Mouse (Mus musculus) forebrain, embryonic 13.5 days (tissue): ENCODE data around the gene G6pc2. TPM values are rescaled to one million over a fixed set of nuclear protein-coding genes. Genes with fewer than 3 reads are reported as not detected.

Experiments used
- ATAC-seq: fragments of 200-750 bp; cut with Nextera tagmentation; 2 replicates; pipeline ENCODE4 v1.8.0; 2017
- H3K27ac ChIP-seq: fragments of 300-500 bp; sonication (generic); 2 replicates; pipeline ENCODE4 v1.5.1; 2015; ENCODE audit warnings: inconsistent platforms, mild to moderate bottlenecking, moderate library complexity
- H3K27me3 ChIP-seq: fragments of 300-500 bp; sonication (generic); 2 replicates; pipeline ENCODE4 v1.6.1; 2015; ENCODE audit warnings: mild to moderate bottlenecking, inconsistent platforms
- H3K36me3 ChIP-seq: fragments of 300-500 bp; sonication (generic); 2 replicates; pipeline ENCODE4 v1.6.1; 2015; ENCODE audit warnings: mild to moderate bottlenecking, inconsistent platforms; ENCODE audit not compliant: poor library complexity, severe bottlenecking
- H3K4me1 ChIP-seq: fragments of 300-500 bp; sonication (generic); 2 replicates; pipeline ENCODE4 v1.6.1; 2015; ENCODE audit warnings: inconsistent platforms
- H3K4me2 ChIP-seq: fragments of 300-500 bp; sonication (generic); 2 replicates; pipeline ENCODE4 v1.6.1; 2015; ENCODE audit warnings: inconsistent platforms, mild to moderate bottlenecking, moderate library complexity
- H3K4me3 ChIP-seq: fragments of 300-500 bp; sonication (generic); 2 replicates; pipeline ENCODE4 v1.5.1; 2015; ENCODE audit warnings: mild to moderate bottlenecking, inconsistent platforms
- H3K9ac ChIP-seq: fragments of 300-500 bp; sonication (generic); 2 replicates; pipeline ENCODE4 v1.6.1; 2015; ENCODE audit warnings: mild to moderate bottlenecking, inconsistent platforms
- H3K9me3 ChIP-seq: fragments of 300-500 bp; sonication (generic); replicated peaks from 2 replicates; pipeline ENCODE4 v1.6.1; 2016; ENCODE audit warnings: inconsistent platforms
- WGBS: fragments of 180-500 bp; shearing (Covaris S2); methylation state at CpG from one replicate; pipeline ENCODE4 v1.1.7; 2015; 5-methylcytosine and 5-hydroxymethylcytosine counted together
- polyA plus RNA-seq: library from polyadenylated mRNA; unstranded; fragments of >200 nt; fragmentation: Nextera tagmentation; extraction: Ambion mirVana; gene quantifications from 2 replicates; pipeline ENCODE4 v1.2.1, GENCODE M21; 2015

Gene G6pc2
- polyA plus RNA-seq, result not detected in 2 replicates

DNA sequence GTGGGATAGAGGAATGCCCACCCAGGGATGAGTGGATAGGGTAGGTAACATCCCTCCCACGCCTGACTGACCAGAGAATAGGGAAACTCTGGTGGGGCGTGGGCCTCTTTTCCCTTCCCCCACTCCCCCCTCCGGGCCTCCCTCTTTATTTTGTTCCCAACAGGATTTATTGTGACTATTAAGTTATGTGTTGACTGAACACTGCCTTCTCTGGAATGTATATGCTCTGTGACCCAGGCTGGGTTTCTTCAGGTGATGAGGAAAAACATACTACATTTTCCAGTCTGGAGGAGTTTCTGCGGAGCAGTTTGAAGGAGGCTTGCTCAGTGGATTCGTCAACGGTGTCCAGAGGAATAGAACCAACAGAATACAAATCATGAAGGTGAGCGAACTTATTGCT lies at the start of gene G6pc2:
Gene G6pc2 (plus strand): TSS at position 301 of the 400 bp plus-strand sequence.
- Histone ChIP-seq H3K4me3 (no peak within 1 kb of the TSS), H3K9me3 (no peaks in the 10 kb centered on the region), H3K4me2 (no peak within 1 kb of the TSS), H3K9ac (no peak within 1 kb of the TSS), H3K27me3 (no peaks in the 10 kb centered on the region), H3K27ac (no peak within 1 kb of the TSS), H3K36me3 (no peaks in the 10 kb centered on the region), H3K4me1 (0 out of 2 replicates have a peak, but pooled peaks cover 3% of the 10 kb centered on the region)
- no peak for ATAC-seq
- 82% methylated on average over 7 of the region's 7 CpGs for WGBS

DNA sequence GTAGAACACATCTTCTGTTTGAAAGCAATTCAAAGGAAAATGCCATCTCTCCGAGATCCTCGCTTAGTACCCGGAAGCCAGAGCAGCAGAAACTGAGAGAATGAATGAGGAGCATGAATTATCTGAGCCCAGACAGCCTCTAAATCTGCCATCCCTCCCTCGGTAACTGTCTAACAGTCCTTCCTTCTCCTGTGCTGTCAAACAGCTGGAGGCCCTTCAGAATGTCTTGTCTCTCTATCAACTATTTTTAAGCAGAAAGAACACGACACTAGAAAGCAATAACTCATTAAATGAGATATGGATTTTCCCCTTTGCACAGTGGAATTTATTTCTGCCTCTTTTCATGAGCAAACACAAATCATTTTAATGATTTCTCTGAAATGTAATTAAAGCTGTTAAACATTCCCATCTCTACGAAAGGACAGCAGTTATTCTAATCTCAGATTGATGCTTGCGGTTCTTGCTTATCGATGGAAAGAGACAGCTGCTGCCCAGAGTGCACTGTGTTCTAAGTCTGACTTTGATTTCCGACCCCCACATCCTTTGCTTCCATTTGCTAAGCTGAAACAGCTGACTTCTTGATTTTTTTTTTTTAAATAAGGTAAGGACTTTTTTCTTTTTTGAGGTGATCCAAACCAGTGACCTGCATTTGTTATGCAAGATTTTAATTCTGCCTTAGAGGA lies 40.3 kb upstream of the G6pc2 start:
- no peaks in the 10 kb centered on the region for H3K27me3 ChIP-seq
- no peaks in the 10 kb centered on the region for H3K36me3 ChIP-seq
- ATAC-seq, result no peak
- H3K27ac ChIP-seq, result no peak overlapping the region
- 86% methylated on average over 9 of the region's 9 CpGs for WGBS
- no peak overlapping the region for H3K4me2 ChIP-seq
- H3K4me3 ChIP-seq, result no peak overlapping the region
- H3K9ac ChIP-seq, result no peak overlapping the region
- H3K9me3 ChIP-seq, result no peaks in the 10 kb centered on the region
- H3K4me1 ChIP-seq, result no peaks in the 10 kb centered on the region

DNA sequence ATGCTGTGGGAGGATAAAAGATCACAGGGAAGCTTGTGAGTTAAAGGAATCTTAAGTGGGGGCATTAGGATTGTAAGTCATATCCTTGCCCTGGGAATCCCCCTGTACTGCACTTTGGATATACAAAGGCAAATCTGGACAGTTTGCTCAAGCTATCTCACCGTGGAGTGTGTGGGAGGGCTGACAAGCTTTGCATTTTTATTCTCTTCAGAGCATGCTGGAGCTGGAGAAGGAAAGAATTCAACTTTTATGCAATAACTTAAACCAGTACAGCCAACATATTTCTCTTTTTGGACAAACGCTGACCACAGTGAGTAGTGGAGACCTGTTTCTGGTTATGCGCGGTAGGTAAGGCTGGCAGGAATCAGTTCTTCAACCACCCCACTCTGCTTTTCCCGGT lies 35.6 kb upstream of the G6pc2 start:
- no peak for ATAC-seq
- no peaks in the 10 kb centered on the region for H3K4me1 ChIP-seq

DNA sequence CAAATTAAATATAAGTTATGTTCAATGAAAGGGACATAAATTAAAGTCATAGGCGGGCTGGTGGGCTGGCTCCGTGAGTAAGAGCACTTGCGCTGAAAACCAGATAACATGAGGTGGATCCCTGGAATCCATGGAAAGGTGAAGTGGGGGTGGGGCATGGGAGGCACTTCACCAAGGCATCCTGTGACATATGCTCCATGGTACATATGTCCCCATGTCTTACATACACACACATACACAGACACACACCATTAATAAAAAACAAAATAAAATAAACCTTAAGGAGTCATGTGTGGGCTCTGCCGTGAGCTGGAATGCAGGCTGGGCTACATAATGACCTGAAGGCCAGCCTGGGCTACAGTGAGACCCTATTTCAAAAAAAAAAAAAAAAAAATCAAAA lies 31.2 kb upstream of the G6pc2 start:
- H3K4me1 ChIP-seq, result no peaks in the 10 kb centered on the region
- H3K4me3 ChIP-seq, result no peak overlapping the region
- H3K9me3 ChIP-seq, result no peaks in the 10 kb centered on the region
- H3K27me3 ChIP-seq, result no peaks in the 10 kb centered on the region
- no peak overlapping the region for H3K27ac ChIP-seq
- H3K4me2 ChIP-seq, result no peak overlapping the region
- H3K36me3 ChIP-seq, result no peaks in the 10 kb centered on the region
- no peak overlapping the region for H3K9ac ChIP-seq
- 93% methylated on average over 4 of the region's 4 CpGs for WGBS
- no peak for ATAC-seq

More for the DNA sequence above, 35.6 kb upstream of the G6pc2 start:
- 81% methylated on average over 5 of the region's 5 CpGs for WGBS
- H3K4me2 ChIP-seq, result no peak overlapping the region
- no peaks in the 10 kb centered on the region for H3K27me3 ChIP-seq
- no peak overlapping the region for H3K27ac ChIP-seq
- no peaks in the 10 kb centered on the region for H3K36me3 ChIP-seq
- H3K4me3 ChIP-seq, result no peak overlapping the region
- H3K9ac ChIP-seq, result no peak overlapping the region
- H3K9me3 ChIP-seq, result no peaks in the 10 kb centered on the region

DNA sequence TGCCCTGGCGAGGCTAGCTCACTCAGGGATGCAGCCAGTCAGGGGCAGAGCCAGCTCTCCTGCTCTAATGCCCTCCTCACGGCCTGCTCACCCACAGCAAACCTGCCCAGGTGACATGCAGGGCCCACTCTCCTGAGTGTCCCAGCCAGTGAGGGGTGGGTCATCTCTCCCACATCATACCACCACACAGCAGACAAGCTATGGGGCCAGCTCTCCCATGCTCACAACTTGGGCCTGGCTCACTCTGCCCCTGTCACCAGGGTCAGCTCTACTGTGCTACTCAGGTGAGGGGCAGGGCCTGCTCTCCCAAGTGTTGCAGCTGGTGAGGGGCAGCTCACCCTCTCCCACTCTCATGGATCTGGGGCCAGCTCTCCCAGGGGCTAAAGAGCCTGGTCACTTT lies 22.9 kb upstream of the G6pc2 start:
- 0 out of 2 replicates have a peak, but pooled peaks cover 5% of the 10 kb centered on the region for H3K4me1 ChIP-seq
- no peak overlapping the region for H3K4me2 ChIP-seq
- no peak overlapping the region for H3K4me3 ChIP-seq
- no peak overlapping the region for H3K9ac ChIP-seq
- H3K27me3 ChIP-seq, result no peaks in the 10 kb centered on the region
- no peak overlapping the region for H3K27ac ChIP-seq
- H3K36me3 ChIP-seq, result peaks cover 2% of the 10 kb centered on the region
- WGBS, result 79% methylated on average over 2 of the region's 2 CpGs
- ATAC-seq, result no peak
- no peaks in the 10 kb centered on the region for H3K9me3 ChIP-seq

DNA sequence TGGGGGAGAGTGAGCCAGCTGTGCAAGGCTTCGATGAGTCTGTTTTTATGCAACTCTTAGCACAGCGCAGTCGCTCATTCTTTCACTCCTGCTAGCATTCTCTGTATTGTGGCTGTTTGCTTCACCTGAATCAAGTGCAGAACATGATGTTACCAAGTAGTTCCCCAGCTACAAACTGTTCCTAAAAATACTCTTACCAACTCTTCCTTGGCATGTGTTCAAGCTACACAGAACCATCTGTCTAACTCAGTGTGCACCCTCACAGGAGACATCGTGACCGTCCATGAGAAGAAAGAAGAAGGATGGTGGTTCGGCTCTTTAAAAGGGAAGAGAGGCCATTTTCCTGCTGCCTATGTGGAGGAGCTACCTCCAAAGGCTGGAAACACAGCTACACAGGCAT lies 22.1 kb upstream of the G6pc2 start:
- H3K9ac ChIP-seq, result no peak overlapping the region
- no peak overlapping the region for H3K27ac ChIP-seq
- peaks cover 10% of the 10 kb centered on the region for H3K36me3 ChIP-seq
- ATAC-seq, result no peak
- WGBS, result 91% methylated on average over 6 of the region's 6 CpGs
- H3K4me2 ChIP-seq, result no peak overlapping the region
- no peak overlapping the region for H3K4me3 ChIP-seq
- H3K9me3 ChIP-seq, result no peaks in the 10 kb centered on the region
- no peaks in the 10 kb centered on the region for H3K27me3 ChIP-seq
- 0 out of 2 replicates have a peak, but pooled peaks cover 5% of the 10 kb centered on the region for H3K4me1 ChIP-seq

DNA sequence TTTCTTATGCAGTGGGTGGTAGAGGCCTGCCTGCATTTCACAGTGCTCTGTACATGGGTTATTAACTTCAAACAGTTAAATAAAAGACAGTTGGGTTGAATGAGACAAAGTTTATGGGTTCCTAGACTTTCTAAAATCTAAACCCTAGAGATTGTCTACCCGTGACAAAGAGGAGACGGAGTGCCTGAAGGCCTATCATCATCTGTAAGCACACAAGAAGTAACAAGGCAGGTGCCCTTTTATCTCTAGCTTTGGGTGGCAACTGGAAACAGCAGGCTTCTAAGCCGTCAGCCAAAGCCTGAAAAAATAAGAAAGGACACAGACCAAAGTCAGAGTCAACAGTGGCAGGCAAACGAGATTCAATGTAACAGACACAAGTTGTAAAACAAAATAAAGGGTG lies 21.7 kb upstream of the G6pc2 start:
- H3K27me3 ChIP-seq, result no peaks in the 10 kb centered on the region
- no peak overlapping the region for H3K27ac ChIP-seq
- H3K4me3 ChIP-seq, result no peak overlapping the region
- H3K4me2 ChIP-seq, result no peak overlapping the region
- 0 out of 2 replicates have a peak, but pooled peaks cover 5% of the 10 kb centered on the region for H3K4me1 ChIP-seq
- ATAC-seq, result no peak
- H3K9ac ChIP-seq, result no peak overlapping the region
- H3K36me3 ChIP-seq, result peaks cover 15% of the 10 kb centered on the region
- no peaks in the 10 kb centered on the region for H3K9me3 ChIP-seq
- WGBS, result 70% methylated on average over 4 of the region's 4 CpGs

DNA sequence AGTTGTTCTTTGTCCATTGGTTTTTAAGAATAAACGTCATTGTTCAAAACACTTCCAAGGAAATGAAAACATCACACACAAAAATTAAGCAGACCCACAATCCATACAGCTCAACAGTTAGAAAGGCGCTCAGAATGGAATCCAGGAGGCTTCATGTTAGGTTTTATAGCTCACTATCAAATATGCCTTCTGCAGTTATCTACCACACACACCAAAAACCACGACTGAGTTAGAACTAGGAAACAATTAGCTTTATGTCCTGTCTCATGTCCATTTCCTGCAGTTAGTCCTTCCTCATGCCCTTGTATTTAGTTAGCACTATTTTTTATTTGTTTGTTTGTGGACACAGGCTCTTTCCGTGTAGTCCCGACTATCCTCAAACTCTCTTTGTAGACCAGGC lies 19.8 kb upstream of the G6pc2 start:
- Histone ChIP-seq H3K9ac (no peak overlapping the region), H3K9me3 (no peaks in the 10 kb centered on the region), H3K36me3 (peaks cover 28% of the 10 kb centered on the region), H3K27ac (no peak overlapping the region), H3K27me3 (no peaks in the 10 kb centered on the region), H3K4me2 (no peak overlapping the region), H3K4me1 (0 out of 2 replicates have a peak, but pooled peaks cover 5% of the 10 kb centered on the region), H3K4me3 (no peak overlapping the region)
- WGBS, result 90% methylated on average over 5 of the region's 5 CpGs
- ATAC-seq, result no peak

DNA sequence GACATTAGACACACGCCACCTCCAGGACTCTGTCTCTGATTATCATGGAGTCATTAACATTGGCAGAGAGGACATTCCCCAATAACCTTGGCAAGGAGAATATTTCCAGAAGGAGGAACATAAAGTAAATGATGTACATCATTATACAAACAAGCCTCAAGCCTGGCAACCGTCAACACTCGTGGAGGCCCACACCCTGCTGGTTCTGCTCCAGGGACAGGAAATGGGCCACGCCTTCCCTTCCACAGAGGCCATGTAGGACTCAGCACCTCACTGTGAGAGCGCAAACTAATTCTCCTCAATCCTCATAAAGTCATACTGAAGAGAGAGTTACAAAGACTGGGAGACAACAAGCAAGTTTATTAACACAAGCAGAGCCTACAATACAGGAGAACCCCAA lies 17.3 kb upstream of the G6pc2 start:
- H3K9me3 ChIP-seq, result no peaks in the 10 kb centered on the region
- H3K4me2 ChIP-seq, result no peak overlapping the region
- no peak overlapping the region for H3K27ac ChIP-seq
- no peak overlapping the region for H3K9ac ChIP-seq
- peaks cover 41% of the 10 kb centered on the region for H3K36me3 ChIP-seq
- no peak for ATAC-seq
- no peaks in the 10 kb centered on the region for H3K27me3 ChIP-seq
- no peak overlapping the region for H3K4me3 ChIP-seq
- no peaks in the 10 kb centered on the region for H3K4me1 ChIP-seq
- 87% methylated on average over 5 of the region's 5 CpGs for WGBS

DNA sequence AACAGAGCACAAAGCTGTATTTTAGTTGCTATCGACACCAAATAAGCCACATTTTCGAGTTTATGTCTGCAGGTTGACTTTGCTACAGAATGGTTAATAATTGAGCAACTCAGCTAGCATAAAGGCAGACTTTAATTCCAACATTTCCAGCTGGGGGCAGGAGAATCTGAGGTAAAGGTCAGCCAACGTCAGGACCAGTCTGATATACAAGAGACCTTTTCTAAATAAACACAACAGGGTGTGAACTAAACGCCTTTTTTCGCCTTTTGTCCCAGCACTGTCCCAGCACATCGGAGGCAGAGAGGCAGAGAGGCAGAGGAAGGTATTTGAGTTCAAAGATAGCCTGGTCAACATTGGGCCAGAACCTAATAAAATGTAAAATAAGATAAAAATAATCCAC lies 5.7 kb upstream of the G6pc2 start:
- Histone ChIP-seq H3K4me3 (peak overlapping the region; percentile 86), H3K4me2 (peak overlapping the region; percentile 83), H3K27me3 (no peaks in the 10 kb centered on the region), H3K9ac (peak overlapping the region; percentile 81), H3K36me3 (peaks cover 19% of the 10 kb centered on the region), H3K27ac (no peak overlapping the region), H3K9me3 (no peaks in the 10 kb centered on the region), H3K4me1 (peaks cover 17% of the 10 kb centered on the region)
- 16% methylated on average over 6 of the region's 6 CpGs for WGBS
- no peak for ATAC-seq

DNA sequence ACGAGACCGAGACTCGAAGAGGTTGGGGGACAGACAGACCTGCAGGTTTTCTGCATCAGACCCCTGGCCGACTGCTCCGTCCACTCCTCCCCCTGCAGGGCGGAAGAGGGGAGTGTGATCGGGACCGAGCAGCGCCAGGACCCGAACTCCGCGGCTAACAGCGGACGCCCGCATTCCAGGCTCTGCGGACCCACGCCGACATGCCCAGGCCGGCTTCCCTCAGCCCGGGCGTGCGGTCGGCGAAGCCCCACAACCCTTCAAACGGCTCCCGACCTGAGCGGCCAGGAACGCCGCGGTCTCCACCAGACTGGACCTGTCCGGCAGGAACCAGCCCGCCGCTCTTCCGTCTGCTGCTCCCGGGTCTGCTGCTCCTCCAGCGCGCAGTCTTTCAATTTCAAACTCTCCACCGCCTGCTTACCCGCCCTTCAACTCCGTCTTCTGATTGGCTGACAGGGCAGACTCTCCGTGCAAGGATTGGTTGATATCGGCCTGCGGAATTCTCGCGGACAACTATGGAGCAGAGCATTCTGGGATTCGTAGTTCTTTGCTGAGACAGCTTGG lies 5.0 kb upstream of the G6pc2 start, which contains the start of gene Spc25:
Gene Spc25 (minus strand): TSS at position 404 of the 561 bp plus-strand sequence.
- peak within 1 kb of the TSS; percentile 81 for H3K9ac ChIP-seq
- H3K9me3 ChIP-seq, result no peaks in the 10 kb centered on the region
- peak within 1 kb of the TSS; percentile 66 for H3K27ac ChIP-seq
- H3K4me3 ChIP-seq, result peak within 1 kb of the TSS; percentile 86
- WGBS, result under 1% methylated on average over 46 of the region's 46 CpGs
- peak within 1 kb of the TSS; percentile 83 for H3K4me2 ChIP-seq
- peak; percentile 100 for ATAC-seq
- H3K4me1 ChIP-seq, result peaks cover 17% of the 10 kb centered on the region
- H3K36me3 ChIP-seq, result peaks cover 17% of the 10 kb centered on the region
- H3K27me3 ChIP-seq, result no peaks in the 10 kb centered on the region

DNA sequence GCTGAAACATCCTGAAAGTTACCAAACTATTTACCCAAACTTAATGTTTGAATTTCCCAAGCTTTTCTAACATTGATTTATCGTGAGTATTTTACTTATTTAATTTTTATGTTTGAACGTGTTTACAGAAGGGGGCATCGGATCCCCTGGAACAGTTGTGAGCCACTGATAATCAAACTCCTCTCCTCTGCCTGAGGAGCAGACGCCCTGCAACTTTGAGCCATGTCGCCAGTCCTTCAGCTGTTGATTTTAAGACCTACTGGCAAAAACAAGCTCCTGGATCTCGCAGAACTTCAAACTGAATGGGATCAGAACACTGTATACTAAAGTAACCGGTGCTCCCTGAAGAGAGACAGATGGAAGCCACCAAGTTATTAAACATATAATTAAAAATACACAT lies 4.3 kb upstream of the G6pc2 start:
- Histone ChIP-seq H3K9me3 (no peaks in the 10 kb centered on the region), H3K4me2 (no peak overlapping the region), H3K27ac (no peak overlapping the region), H3K9ac (no peak overlapping the region), H3K4me3 (no peak overlapping the region), H3K4me1 (peaks cover 17% of the 10 kb centered on the region), H3K36me3 (peaks cover 10% of the 10 kb centered on the region), H3K27me3 (no peaks in the 10 kb centered on the region)
- peak; percentile 17; the same call in 1 of the 2 replicates for ATAC-seq
- 30% methylated on average over 7 of the region's 7 CpGs for WGBS
